Mouse (Mus musculus): ENCODE results near the gene Sema5b. TPM values are rescaled to one million over a fixed set of nuclear protein-coding genes. Genes with fewer than 3 reads are reported as not detected.

Sema5b gene
- polyA plus RNA-seq, 1 experiment from 2014 or later = 16.7 TPM

GRCm38 (mm10) chr16:35517976-35518951 is 22.7 kb upstream of the Sema5b start:
- WGBS = 59% methylated on average over 23 of the region's 23 CpGs
- Histone ChIP-seq H3K4me3 (replicated peaks; ENCODE audit: low read length) (no peak overlapping the region), H3K4me1 (replicated peaks; ENCODE audit: control insufficient read depth, insufficient read depth, low read length) (peaks cover 11% of the 10 kb centered on the region), H3K27me3 (ENCODE audit: control insufficient read depth, insufficient read depth, low read length) (no peaks in the 10 kb centered on the region), H3K36me3 (replicated peaks; ENCODE audit: control insufficient read depth, insufficient read depth) (no peaks in the 10 kb centered on the region), H3K9me3 (ENCODE audit: control insufficient read depth, low read length) (no peaks in the 10 kb centered on the region), H3K27ac (no peak overlapping the region), H3K4me2 (replicated peaks) (no peak overlapping the region), H3K9ac (no peak overlapping the region)
- ATAC-seq (ENCODE audit: low FRiP score) (no peak), DNase-seq (ENCODE audit: low spot score) (peak; percentile 29)

DNA sequence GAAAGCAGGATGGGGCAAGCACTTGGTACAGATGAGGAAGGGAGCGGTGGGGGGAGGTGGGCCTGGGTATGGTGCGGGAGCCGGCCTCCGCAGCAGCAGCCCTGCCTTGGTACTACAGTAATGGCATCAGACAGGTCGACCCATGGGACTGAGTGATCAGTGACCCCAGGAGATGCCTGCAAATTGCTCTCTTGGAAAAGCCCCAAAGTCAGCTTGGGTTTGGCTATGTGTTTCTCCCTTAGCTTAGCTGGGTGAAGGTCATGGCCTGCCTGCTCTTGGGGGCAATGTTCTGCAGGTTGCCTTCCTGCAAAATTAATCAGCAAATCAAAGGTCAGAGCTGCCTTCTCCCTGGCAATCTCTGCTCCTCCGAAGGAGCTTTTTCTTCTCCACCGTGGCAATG is 21.7 kb upstream of the Sema5b start:
- no peak overlapping the region for H3K4me2 ChIP-seq (replicated peaks)
- H3K9me3 ChIP-seq (ENCODE audit: control insufficient read depth, low read length) = no peaks in the 10 kb centered on the region
- no peak for DNase-seq (ENCODE audit: low spot score)
- no peaks in the 10 kb centered on the region for H3K27me3 ChIP-seq (ENCODE audit: control insufficient read depth, insufficient read depth, low read length)
- no peak overlapping the region for H3K27ac ChIP-seq
- H3K36me3 ChIP-seq (replicated peaks; ENCODE audit: control insufficient read depth, insufficient read depth) = no peaks in the 10 kb centered on the region
- H3K4me1 ChIP-seq (replicated peaks; ENCODE audit: control insufficient read depth, insufficient read depth, low read length) = peaks cover 11% of the 10 kb centered on the region
- ATAC-seq (ENCODE audit: low FRiP score) = no peak
- 59% methylated on average over 7 of the region's 7 CpGs for WGBS
- H3K9ac ChIP-seq = no peak overlapping the region
- no peak overlapping the region for H3K4me3 ChIP-seq (replicated peaks; ENCODE audit: low read length)

DNA sequence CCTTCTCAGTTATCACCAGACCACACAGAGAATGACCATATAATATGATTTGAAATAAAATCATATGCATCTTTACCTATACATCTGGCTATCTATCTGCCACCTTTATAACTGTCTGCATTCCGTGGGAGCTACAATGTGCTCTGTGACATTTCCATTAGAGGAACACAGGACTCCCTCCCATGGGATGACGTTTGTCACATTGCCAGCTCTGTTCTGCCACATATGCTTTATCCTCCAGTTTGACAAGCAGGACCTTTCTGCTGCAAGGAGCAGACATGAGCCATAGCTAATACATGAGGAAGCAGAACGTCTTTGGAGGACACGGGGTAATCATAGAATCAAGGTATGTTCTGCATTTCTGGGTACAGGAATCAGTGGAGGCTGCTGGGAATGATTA is 16.7 kb upstream of the Sema5b start:
- no peaks in the 10 kb centered on the region for H3K9me3 ChIP-seq (ENCODE audit: control insufficient read depth, low read length)
- H3K4me2 ChIP-seq (replicated peaks) = no peak overlapping the region
- no peaks in the 10 kb centered on the region for H3K36me3 ChIP-seq (replicated peaks; ENCODE audit: control insufficient read depth, insufficient read depth)
- DNase-seq (ENCODE audit: low spot score) = peak; percentile 39
- no peaks in the 10 kb centered on the region for H3K27me3 ChIP-seq (ENCODE audit: control insufficient read depth, insufficient read depth, low read length)
- no peak overlapping the region for H3K9ac ChIP-seq
- H3K27ac ChIP-seq = no peak overlapping the region
- H3K4me3 ChIP-seq (replicated peaks; ENCODE audit: low read length) = no peak overlapping the region
- 0 out of 2 replicates have a peak, but pooled peaks cover 3% of the 10 kb centered on the region for H3K4me1 ChIP-seq (replicated peaks; ENCODE audit: control insufficient read depth, insufficient read depth, low read length)
- no peak for ATAC-seq (ENCODE audit: low FRiP score)
- 47% methylated on average over 4 of the region's 4 CpGs for WGBS

DNA sequence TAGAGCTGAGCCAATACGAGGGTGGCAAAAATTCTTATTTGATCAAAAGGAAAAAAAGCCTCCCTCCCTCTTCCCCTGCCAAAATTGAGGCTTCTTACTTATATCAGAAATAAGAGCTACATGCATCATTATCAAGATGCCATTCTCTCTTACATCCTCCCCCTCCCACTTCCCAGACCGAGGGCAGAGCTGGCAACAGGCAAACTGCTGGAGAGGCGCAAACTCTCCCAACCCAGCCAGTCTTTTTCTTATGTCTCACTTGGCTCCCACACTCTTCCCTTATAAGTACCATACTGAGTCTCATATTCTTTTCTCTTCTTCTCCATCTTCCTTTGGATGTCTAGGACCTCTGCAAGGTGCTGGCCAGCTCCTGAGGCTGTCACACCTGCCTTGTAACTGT is 6.3 kb upstream of the Sema5b start:
- 77% methylated on average over 3 of the region's 3 CpGs for WGBS
- no peaks in the 10 kb centered on the region for H3K27me3 ChIP-seq (ENCODE audit: control insufficient read depth, insufficient read depth, low read length)
- no peak for ATAC-seq (ENCODE audit: low FRiP score)

GRCm38 (mm10) chr16:35537651-35538050 is 3.3 kb upstream of the Sema5b start:
- 79% methylated on average over 8 of the region's 8 CpGs for WGBS
- no peak overlapping the region for H3K4me3 ChIP-seq (replicated peaks; ENCODE audit: low read length)
- H3K4me2 ChIP-seq (replicated peaks) = no peak overlapping the region
- ATAC-seq (ENCODE audit: low FRiP score) (no peak), DNase-seq (ENCODE audit: low spot score) (no peak)
- H3K27ac ChIP-seq = no peak overlapping the region
- peaks cover 6% of the 10 kb centered on the region for H3K4me1 ChIP-seq (replicated peaks; ENCODE audit: control insufficient read depth, insufficient read depth, low read length)
- H3K9me3 ChIP-seq (ENCODE audit: control insufficient read depth, low read length) = no peaks in the 10 kb centered on the region
- H3K9ac ChIP-seq = no peak overlapping the region
- no peaks in the 10 kb centered on the region for H3K27me3 ChIP-seq (ENCODE audit: control insufficient read depth, insufficient read depth, low read length)
- H3K36me3 ChIP-seq (replicated peaks; ENCODE audit: control insufficient read depth, insufficient read depth) = no peaks in the 10 kb centered on the region

More for the DNA sequence above, 6.3 kb upstream of the Sema5b start:
- no peak for DNase-seq (ENCODE audit: low spot score)
- H3K9me3 ChIP-seq (ENCODE audit: control insufficient read depth, low read length) = no peaks in the 10 kb centered on the region
- no peak overlapping the region for H3K4me3 ChIP-seq (replicated peaks; ENCODE audit: low read length)
- no peaks in the 10 kb centered on the region for H3K4me1 ChIP-seq (replicated peaks; ENCODE audit: control insufficient read depth, insufficient read depth, low read length)
- H3K4me2 ChIP-seq (replicated peaks) = no peak overlapping the region
- no peak overlapping the region for H3K9ac ChIP-seq
- H3K27ac ChIP-seq = no peak overlapping the region
- H3K36me3 ChIP-seq (replicated peaks; ENCODE audit: control insufficient read depth, insufficient read depth) = no peaks in the 10 kb centered on the region

DNA sequence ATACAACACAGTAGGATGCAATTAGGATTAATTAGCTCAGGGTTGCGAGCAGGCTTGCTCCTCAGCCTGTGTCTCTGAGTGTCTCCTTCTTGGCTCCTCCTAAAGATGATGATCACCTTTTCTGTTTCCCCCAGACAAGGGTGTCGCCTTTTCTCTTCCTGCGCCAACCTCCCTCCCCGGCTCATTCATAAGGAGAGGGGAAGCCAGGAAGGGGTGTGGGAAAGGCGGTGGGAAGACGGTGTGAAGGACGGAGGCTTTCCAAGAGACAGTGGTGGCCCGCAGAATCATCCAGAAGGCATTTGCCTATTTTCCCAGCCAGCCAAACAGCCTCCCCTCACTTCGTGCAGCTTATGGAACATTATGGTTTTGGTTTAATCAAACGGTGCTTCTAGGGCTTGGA is 1.9 kb upstream of the Sema5b start:
- Histone ChIP-seq H3K27ac (no peak overlapping the region), H3K9ac (no peak overlapping the region), H3K4me3 (replicated peaks; ENCODE audit: low read length) (no peak overlapping the region), H3K9me3 (ENCODE audit: control insufficient read depth, low read length) (no peaks in the 10 kb centered on the region), H3K4me2 (replicated peaks) (no peak overlapping the region), H3K36me3 (replicated peaks; ENCODE audit: control insufficient read depth, insufficient read depth) (no peaks in the 10 kb centered on the region), H3K27me3 (ENCODE audit: control insufficient read depth, insufficient read depth, low read length) (no peaks in the 10 kb centered on the region), H3K4me1 (replicated peaks; ENCODE audit: control insufficient read depth, insufficient read depth, low read length) (peaks cover 11% of the 10 kb centered on the region)
- WGBS = 69% methylated on average over 10 of the region's 10 CpGs
- DNase-seq (ENCODE audit: low spot score) (no peak), ATAC-seq (ENCODE audit: low FRiP score) (no peak)

DNA sequence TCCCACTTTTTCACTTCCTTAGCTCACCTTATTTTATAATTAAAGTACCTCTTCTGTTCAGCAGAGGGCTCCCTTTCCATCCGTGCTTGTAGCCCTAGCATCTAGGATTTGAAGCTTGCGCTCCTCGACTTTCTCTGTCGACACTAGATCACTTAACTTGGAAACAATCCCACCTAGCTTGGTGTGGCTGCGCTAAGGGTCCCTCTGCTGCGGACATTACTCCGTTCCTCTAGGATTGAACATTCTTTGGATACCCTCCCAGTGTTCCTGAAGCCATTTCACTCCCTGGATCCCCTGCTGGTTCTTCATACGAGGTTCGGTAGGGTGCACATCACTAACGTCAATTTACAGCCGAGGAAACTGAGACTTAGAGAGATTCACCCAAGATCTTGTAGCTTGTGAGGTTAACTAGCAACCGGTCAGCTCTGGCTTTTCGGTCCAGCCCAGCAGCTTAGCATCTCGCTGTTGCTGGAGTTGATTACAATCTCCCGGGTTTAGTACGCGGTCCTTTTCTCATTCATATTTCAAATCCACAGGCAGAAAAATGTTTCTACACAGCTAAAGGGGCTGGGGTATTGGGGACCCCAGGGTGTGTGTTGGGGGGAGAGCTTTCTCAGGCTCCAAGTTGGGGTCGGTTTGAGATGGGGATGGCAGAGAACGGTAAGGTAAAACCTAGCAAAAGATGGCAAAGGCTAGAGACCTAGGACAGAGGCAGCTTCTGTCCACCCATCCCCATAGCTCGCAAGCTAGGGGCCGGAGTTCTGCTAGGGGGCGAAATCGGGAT is 420 bp upstream of the Sema5b start:
- peak; percentile 21; the same call in 1 of the 2 replicates for ATAC-seq (ENCODE audit: low FRiP score)
- under 1% methylated on average over 22 of the region's 23 CpGs for WGBS

GRCm38 (mm10) chr16:35541661-35542420 is 896 bp downstream of the Sema5b start:
- no peaks in the 10 kb centered on the region for H3K9me3 ChIP-seq (ENCODE audit: control insufficient read depth, low read length)
- H3K4me1 ChIP-seq (replicated peaks; ENCODE audit: control insufficient read depth, insufficient read depth, low read length) = peaks cover 11% of the 10 kb centered on the region
- peak overlapping the region; percentile 90 for H3K4me2 ChIP-seq (replicated peaks)
- WGBS = under 1% methylated on average over 51 of the region's 54 CpGs
- no peaks in the 10 kb centered on the region for H3K27me3 ChIP-seq (ENCODE audit: control insufficient read depth, insufficient read depth, low read length)
- H3K9ac ChIP-seq = peak overlapping the region; percentile 78
- ATAC-seq (ENCODE audit: low FRiP score) = peak; percentile 38
- peak overlapping the region; percentile 73 for H3K4me3 ChIP-seq (replicated peaks; ENCODE audit: low read length)
- no peaks in the 10 kb centered on the region for H3K36me3 ChIP-seq (replicated peaks; ENCODE audit: control insufficient read depth, insufficient read depth)
- peak overlapping the region; percentile 82 for H3K27ac ChIP-seq
- no peak for DNase-seq (ENCODE audit: low spot score)

More for the DNA sequence above, 420 bp upstream of the Sema5b start:
- peak; percentile 86 for DNase-seq (ENCODE audit: low spot score)
- Histone ChIP-seq H3K9ac (peak overlapping the region; percentile 78), H3K36me3 (replicated peaks; ENCODE audit: control insufficient read depth, insufficient read depth) (no peaks in the 10 kb centered on the region), H3K27ac (peak overlapping the region; percentile 59; the same call in 1 of the 2 replicates), H3K9me3 (ENCODE audit: control insufficient read depth, low read length) (no peaks in the 10 kb centered on the region), H3K27me3 (ENCODE audit: control insufficient read depth, insufficient read depth, low read length) (no peaks in the 10 kb centered on the region), H3K4me3 (replicated peaks; ENCODE audit: low read length) (peak overlapping the region; percentile 73), H3K4me1 (replicated peaks; ENCODE audit: control insufficient read depth, insufficient read depth, low read length) (peaks cover 11% of the 10 kb centered on the region), H3K4me2 (replicated peaks) (peak overlapping the region; percentile 90)
